Comparison of ENCODE assay signal across 8 mouse cellular contexts in the genomic region with DNA sequence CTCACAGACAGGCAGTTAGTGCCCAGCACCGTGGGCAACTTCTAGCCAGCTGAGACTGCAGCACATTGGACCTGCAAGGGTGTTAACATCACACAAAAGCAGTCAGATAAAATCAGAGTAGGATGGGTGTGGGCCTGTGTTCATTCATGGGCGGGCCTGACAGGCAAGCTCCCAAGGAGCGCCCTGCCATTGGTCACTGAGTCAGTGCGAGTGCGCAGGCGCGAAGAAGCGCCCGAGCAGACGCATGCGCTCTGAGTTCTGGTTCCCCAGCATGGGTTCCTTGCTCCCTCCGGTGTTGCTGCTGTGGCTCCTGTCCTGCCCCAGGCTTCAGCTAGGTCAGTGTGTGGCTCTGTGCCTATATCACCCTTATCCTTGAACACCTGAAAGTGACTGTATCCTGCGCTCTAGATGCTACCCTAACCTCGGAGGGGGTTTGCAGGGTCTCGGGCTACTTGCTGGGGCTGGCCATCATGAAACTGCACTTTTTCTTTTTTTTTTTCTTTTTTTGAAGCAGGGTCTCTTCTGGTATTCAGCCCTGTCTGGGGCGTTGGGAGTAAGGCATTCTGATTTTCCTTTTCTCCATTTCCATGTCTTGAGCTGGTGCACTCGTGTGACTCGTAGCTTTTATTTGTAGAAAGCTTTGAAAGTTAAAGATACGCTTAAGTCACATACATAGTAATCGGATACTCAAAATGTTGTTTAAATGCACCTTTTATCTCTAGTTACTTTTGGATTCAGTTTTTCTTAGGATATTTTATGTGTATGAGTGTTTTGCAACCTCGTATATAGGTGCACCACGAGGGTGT. TPM values are rescaled to one million over a fixed set of nuclear protein-coding genes. Genes with fewer than 3 reads are reported as not detected.
DNase-seq lines count a peak whose midpoint lies in the region; ATAC-seq and TF ChIP-seq lines count a peak whose summit lies in the region.

TSS of gene Sumf2 (plus strand) at position 235 of the 806 bp plus-strand sequence.

- peak within 1 kb of the TSS; percentile 77 for H3K9ac ChIP-seq in ES-Bruce4 (ENCODE audit: low read depth, poor library complexity, severe bottlenecking)
- peak within 1 kb of the TSS; percentile 81 for H3K9ac ChIP-seq in forebrain, embryonic 13.5 days
- H3K9ac ChIP-seq in liver, postnatal 0 days (replicated peaks) = peak within 1 kb of the TSS; percentile 78
- peak within 1 kb of the TSS; percentile 71 for H3K9ac ChIP-seq in neural tube, embryonic 14.5 days (replicated peaks; ENCODE audit: low read depth, low read length)

- DNase-seq in heart, postnatal 10 days = peak; percentile 97 to 98
- DNase-seq in large intestine, adult 2 months (ENCODE audit: low read depth, low spot score) = peak; percentile 92
- DNase-seq in liver, postnatal 0 days = peak; percentile 95
- DNase-seq in testis, postnatal 10 days (ENCODE audit: low spot score) = peak; percentile 96

- no peaks in the 10 kb centered on the region for H3K27me3 ChIP-seq in ES-Bruce4 (ENCODE audit: control insufficient read depth, insufficient read depth, low read length, poor library complexity, severe bottlenecking)
- no peaks in the 10 kb centered on the region for H3K27me3 ChIP-seq in forebrain, embryonic 13.5 days
- H3K27me3 ChIP-seq in liver, postnatal 0 days (ENCODE audit: insufficient read depth, low read length) = no peaks in the 10 kb centered on the region
- no peaks in the 10 kb centered on the region for H3K27me3 ChIP-seq in neural tube, embryonic 14.5 days (ENCODE audit: control insufficient read depth, insufficient read depth, low read length)

- 16% methylated on average over 22 of the region's 22 CpGs for WGBS in forebrain, embryonic 13.5 days
- 2% methylated on average over 22 of the region's 22 CpGs for WGBS in large intestine, adult 2 months
- 5% methylated on average over 22 of the region's 22 CpGs for WGBS in liver, postnatal 0 days (ENCODE audit: insufficient replicate concordance)
- 13% methylated on average over 22 of the region's 22 CpGs for WGBS in neural tube, embryonic 14.5 days

- no peak for TF ChIP-seq EP300 in ES-Bruce4 (IDR thresholded peaks at IDR 0.05; ENCODE audit: insufficient read depth, low read depth, low read length)
- TF ChIP-seq EP300 in liver, postnatal 0 days (IDR thresholded peaks at IDR 0.05; ENCODE audit: low read depth) = no peak

- TF ChIP-seq CTCF in ES-Bruce4 (IDR thresholded peaks at IDR 0.05; ENCODE audit: low read depth, low read length) = no peak
- no peak for TF ChIP-seq CTCF in liver, postnatal 0 days (IDR thresholded peaks at IDR 0.05; ENCODE audit: low read depth)

- peaks cover 24% of the 10 kb centered on the region for H3K36me3 ChIP-seq in ES-Bruce4 (ENCODE audit: control insufficient read depth, insufficient read depth, low read length, poor library complexity, severe bottlenecking)
- H3K36me3 ChIP-seq in forebrain, embryonic 13.5 days (ENCODE audit: poor library complexity, severe bottlenecking) = peaks cover 30% of the 10 kb centered on the region
- H3K36me3 ChIP-seq in liver, postnatal 0 days (replicated peaks; ENCODE audit: insufficient read depth, low read length) = peaks cover 23% of the 10 kb centered on the region
- H3K36me3 ChIP-seq in neural tube, embryonic 14.5 days (ENCODE audit: control insufficient read depth, insufficient read depth, low read length) = peaks cover 17% of the 10 kb centered on the region

- peak within 1 kb of the TSS; percentile 71 for H3K4me2 ChIP-seq in forebrain, embryonic 13.5 days
- peak within 1 kb of the TSS; percentile 96 for H3K4me2 ChIP-seq in liver, postnatal 0 days (ENCODE audit: low read depth, low read length)
- H3K4me2 ChIP-seq in neural tube, embryonic 14.5 days (ENCODE audit: low read depth, low read length) = peak within 1 kb of the TSS; percentile 74

- ATAC-seq in cerebellum, adult (ENCODE audit: insufficient number of reproducible peaks, low FRiP score, low TSS enrichment) = peak; percentile 98
- ATAC-seq in forebrain, embryonic 13.5 days = peak; percentile 98
- ATAC-seq in liver, postnatal 0 days = peak; percentile 99
- peak; percentile 98 for ATAC-seq in neural tube, embryonic 14.5 days (ENCODE audit: low read depth)

- TF ChIP-seq POLR2A in ES-Bruce4 (IDR thresholded peaks at IDR 0.05; ENCODE audit: insufficient read depth, low read length) = peak; percentile 97

- peak within 1 kb of the TSS; percentile 98 for H3K4me3 ChIP-seq in ES-Bruce4 (ENCODE audit: low read depth, low read length)
- H3K4me3 ChIP-seq in forebrain, embryonic 13.5 days = peak within 1 kb of the TSS; percentile 73
- peak within 1 kb of the TSS; percentile 88 for H3K4me3 ChIP-seq in liver, postnatal 0 days (ENCODE audit: low read depth, low read length)
- H3K4me3 ChIP-seq in neural tube, embryonic 14.5 days (ENCODE audit: low read depth, low read length) = peak within 1 kb of the TSS; percentile 63

- intact Hi-C loops in heart, postnatal 10 days (cut with DNase I) = no loop called here

- no peaks in the 10 kb centered on the region; the same call in 1 of the 2 replicates for H3K9me3 ChIP-seq in ES-Bruce4 (replicated peaks; ENCODE audit: control insufficient read depth, insufficient read depth, low read length, poor library complexity, severe bottlenecking)
- no peaks in the 10 kb centered on the region for H3K9me3 ChIP-seq in forebrain, embryonic 13.5 days (replicated peaks)
- H3K9me3 ChIP-seq in liver, postnatal 0 days (ENCODE audit: low read length) = no peaks in the 10 kb centered on the region
- no peaks in the 10 kb centered on the region for H3K9me3 ChIP-seq in neural tube, embryonic 14.5 days (ENCODE audit: control insufficient read depth, low read length)

- no peaks in the 10 kb centered on the region for H3K4me1 ChIP-seq in ES-Bruce4 (ENCODE audit: control insufficient read depth, insufficient read depth, low read length)
- H3K4me1 ChIP-seq in forebrain, embryonic 13.5 days = peaks cover 15% of the 10 kb centered on the region
- peaks cover 10% of the 10 kb centered on the region for H3K4me1 ChIP-seq in liver, postnatal 0 days (ENCODE audit: insufficient read depth)
- peaks cover 9% of the 10 kb centered on the region for H3K4me1 ChIP-seq in neural tube, embryonic 14.5 days (ENCODE audit: control insufficient read depth, insufficient read depth, low read length)

- H3K27ac ChIP-seq in ES-Bruce4 (ENCODE audit: insufficient read depth, low read length) = peak within 1 kb of the TSS; percentile 65
- H3K27ac ChIP-seq in forebrain, embryonic 13.5 days = peak within 1 kb of the TSS; percentile 79
- peak within 1 kb of the TSS; percentile 76 for H3K27ac ChIP-seq in liver, postnatal 0 days (ENCODE audit: low read depth)
- peak within 1 kb of the TSS; percentile 66 for H3K27ac ChIP-seq in neural tube, embryonic 14.5 days (ENCODE audit: low read depth, low read length)

RNA-seq across cellular contexts. Expression of gene Sumf2, which starts in this region (rescaled TPM):
- polyA plus RNA-seq in ES-Bruce4 (2011; ENCODE audit: insufficient read depth, insufficient read length, low read depth, missing spikeins) = 58.6 and 61.0 TPM in 2 replicates
- polyA plus RNA-seq in forebrain, embryonic 13.5 days (2015; fragmentation: Nextera tagmentation; extraction: Ambion mirVana) = 34.5 and 35.0 TPM in 2 replicates
- 10 to 100 TPM; 15.2 to 15.6 TPM for total RNA-seq in heart, postnatal 10 days (2021)
- polyA plus RNA-seq in large intestine, adult 2 months (2012; rRNA removed) = 6.9 and 7.6 TPM in 2 replicates
- polyA plus RNA-seq in liver, postnatal 0 days (2015; fragmentation: Nextera tagmentation; extraction: Ambion mirVana) = 12.4 and 14.8 TPM in 2 replicates
- 21.0 and 33.6 TPM in 2 replicates for polyA plus RNA-seq in neural tube, embryonic 14.5 days (2014; fragmentation: Nextera tagmentation; extraction: Ambion mirVana)

Comparison
In these comparisons a context has a peak if more than half of its experiments do, and no peak if none do; other contexts are left out.
1. Peak in every context shown above with its lines: DNase-seq, ATAC-seq, H3K4me3 ChIP-seq and H3K27ac ChIP-seq.